Mouse (Mus musculus) lung, adult 2 months (tissue): ENCODE results near the gene 5730522E02Rik.

Source experiments
- CTCF ChIP-seq: fragments of 200-500 bp; IDR thresholded peaks from 2 replicates; pipeline ENCODE4 v1.5.1; 2011; ENCODE audit warnings: mild to moderate bottlenecking, low read length, control low read depth; ENCODE audit not compliant: insufficient read depth
- POLR2A ChIP-seq: fragments of 200-500 bp; IDR thresholded peaks from 2 replicates; pipeline ENCODE4 v1.6.1; 2011; ENCODE audit warnings: low read depth, mild to moderate bottlenecking, control low read depth, low read length, borderline replicate concordance; ENCODE audit errors: extremely low read depth

- no peak for TF ChIP-seq POLR2A
- TF ChIP-seq CTCF, result no peak
Measured at GRCm38 (mm10) chr11:26164651-26165259, 45.8 kb downstream of the 5730522E02Rik start.
